Mouse (Mus musculus) heart, embryonic 11.5 days (tissue): ENCODE measurements at regions not wholly inside any gene's neighbourhood (a gene's known extent, or its start where the extent isn't known, plus 50 kb on each side); places are given as distances from the start of the nearest gene placed in this dataset.
A peak's percentile ranks its signal among the peaks of the same experiment; 100 is the strongest.

Source experiments
- ATAC-seq: fragments of 200-750 bp; cut with Nextera tagmentation; replicated peaks from 2 replicates; pipeline ENCODE4 v1.8.0; 2017; ENCODE audit warnings: moderate library complexity; ENCODE audit not compliant: insufficient number of reproducible peaks, low FRiP score, low TSS enrichment
- H3K27ac ChIP-seq: fragments of 300-500 bp; sonication (generic); 2 replicates; pipeline ENCODE4 v1.5.1; 2014; ENCODE audit warnings: mild to moderate bottlenecking, low read depth, low read length
- H3K27me3 ChIP-seq: fragments of 300-500 bp; sonication (generic); 2 replicates; pipeline ENCODE4 v1.6.1; 2014; ENCODE audit warnings: mild to moderate bottlenecking, low read length, mixed read lengths; ENCODE audit not compliant: control insufficient read depth, insufficient read depth
- H3K36me3 ChIP-seq: fragments of 300-500 bp; sonication (generic); 2 replicates; pipeline ENCODE4 v1.6.1; 2014; ENCODE audit warnings: mild to moderate bottlenecking, low read length, moderate library complexity, mixed read lengths; ENCODE audit not compliant: control insufficient read depth, insufficient read depth
- H3K4me1 ChIP-seq: fragments of 300-500 bp; sonication (generic); 2 replicates; pipeline ENCODE4 v1.6.1; 2014; ENCODE audit warnings: low read length; ENCODE audit not compliant: control insufficient read depth, insufficient read depth
- H3K4me2 ChIP-seq: fragments of 300-500 bp; sonication (generic); 2 replicates; pipeline ENCODE4 v1.6.1; 2014; ENCODE audit warnings: mild to moderate bottlenecking, moderate library complexity
- H3K4me3 ChIP-seq: fragments of 300-500 bp; sonication (generic); 2 replicates; pipeline ENCODE4 v1.5.1; 2014; ENCODE audit warnings: low read depth, low read length
- H3K9ac ChIP-seq: fragments of 300-500 bp; sonication (generic); 2 replicates; pipeline ENCODE4 v1.6.1; 2014; ENCODE audit warnings: mild to moderate bottlenecking, low read depth, low read length, moderate library complexity
- H3K9me3 ChIP-seq: fragments of 300-500 bp; sonication (generic); replicated peaks from 2 replicates; pipeline ENCODE4 v1.6.1; 2016; ENCODE audit warnings: low read length; ENCODE audit not compliant: control insufficient read depth
- WGBS: fragments of 180-500 bp; shearing (Covaris S2); extraction: QIAGEN DNeasy Blood & Tissue Kit; methylation state at CpG from one replicate; pipeline ENCODE4 v1.1.7; 2014; ENCODE audit not compliant: insufficient replicate concordance; 5-methylcytosine and 5-hydroxymethylcytosine counted together

DNA sequence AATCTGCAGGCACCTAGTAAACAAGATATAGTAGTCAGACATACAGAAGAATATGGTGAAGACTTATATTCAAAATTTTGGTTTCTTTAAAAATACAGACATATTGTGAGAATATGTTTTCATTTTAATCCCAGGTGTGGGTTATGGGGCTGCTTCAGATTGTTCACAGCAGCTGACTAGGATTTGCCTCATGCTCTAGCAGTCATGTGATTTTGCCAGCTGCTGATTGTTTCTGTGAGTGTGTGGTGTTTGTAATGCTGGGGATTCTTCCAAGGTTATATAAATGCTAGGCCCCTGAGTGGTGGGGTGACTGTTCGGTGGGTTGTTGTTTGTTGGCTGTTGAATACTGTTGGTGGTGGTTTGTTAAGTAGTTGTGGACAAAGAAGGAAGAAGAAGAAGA is 97.9 kb upstream of the Rbms1 start:
- Histone ChIP-seq H3K4me1 (peaks cover 12% of the 10 kb centered on the region), H3K27ac (no peak overlapping the region), H3K27me3 (no peaks in the 10 kb centered on the region), H3K4me2 (no peak overlapping the region), H3K9ac (no peak overlapping the region), H3K9me3 (no peaks in the 10 kb centered on the region), H3K36me3 (no peaks in the 10 kb centered on the region), H3K4me3 (no peak overlapping the region)
- no peak for ATAC-seq
- 93% methylated on average over 1 of the region's 1 CpGs for WGBS

DNA sequence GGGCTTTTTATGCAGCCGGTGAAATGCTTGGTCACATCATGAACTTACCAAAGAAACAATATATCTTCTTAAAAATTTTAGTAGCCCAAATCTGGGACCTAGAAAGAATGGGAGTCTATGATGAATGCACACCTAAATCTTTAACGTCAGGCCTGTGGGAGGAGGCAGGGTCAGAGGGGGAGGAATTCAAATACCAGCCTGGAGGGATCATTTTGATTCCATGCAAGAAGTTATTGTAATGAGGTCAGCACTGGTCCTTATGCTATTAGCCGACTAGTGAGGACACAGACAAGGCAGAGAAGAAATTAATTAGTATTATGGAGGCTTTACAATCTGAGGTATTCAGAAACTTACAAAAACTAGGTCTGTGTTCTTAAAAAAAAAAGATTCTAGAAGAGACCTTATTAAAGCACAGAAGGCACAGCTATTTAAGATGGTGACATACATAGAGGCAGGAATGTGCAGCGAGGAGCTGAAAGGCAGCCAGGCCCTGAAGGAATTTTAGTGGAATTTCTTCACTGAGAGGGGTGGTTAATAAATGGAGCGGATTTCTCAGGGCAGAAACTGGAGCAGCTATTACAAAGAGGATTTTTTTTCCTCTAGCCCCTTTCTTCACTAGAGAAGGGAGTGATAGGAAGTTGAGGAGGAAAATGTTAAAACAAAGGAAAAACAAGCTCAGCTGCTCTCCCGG is 95.7 kb upstream of the Rbms1 start:
- Histone ChIP-seq H3K36me3 (no peaks in the 10 kb centered on the region), H3K4me1 (peaks cover 12% of the 10 kb centered on the region), H3K9me3 (no peaks in the 10 kb centered on the region), H3K4me2 (no peak overlapping the region), H3K9ac (no peak overlapping the region), H3K27ac (no peak overlapping the region), H3K4me3 (no peak overlapping the region), H3K27me3 (no peaks in the 10 kb centered on the region)
- WGBS = 31% methylated on average over 6 of the region's 6 CpGs
- no peak for ATAC-seq

DNA sequence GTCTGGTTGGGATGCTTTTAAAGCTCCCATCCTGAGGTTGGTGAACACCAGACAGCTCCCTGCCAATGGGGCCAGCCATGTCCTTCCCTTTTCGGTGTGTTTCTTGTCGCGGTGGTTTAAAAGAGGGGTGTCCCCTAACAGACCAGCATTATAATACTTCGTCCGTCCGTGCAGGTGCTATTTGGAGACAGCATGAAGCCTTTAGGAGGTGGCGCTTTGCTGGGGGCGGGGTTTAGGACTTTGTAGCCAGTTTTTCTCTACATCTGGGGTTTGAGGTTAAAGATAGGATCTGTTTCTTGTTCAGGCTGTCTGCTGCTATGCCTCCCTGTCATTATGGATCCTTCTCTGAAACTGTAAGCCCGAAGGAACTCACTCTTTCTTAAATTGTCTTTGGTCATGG is 89.3 kb upstream of the Rbms1 start:
- WGBS = 66% methylated on average over 9 of the region's 9 CpGs
- no peak overlapping the region for H3K4me2 ChIP-seq
- ATAC-seq = no peak
- H3K27ac ChIP-seq = no peak overlapping the region
- no peak overlapping the region for H3K9ac ChIP-seq
- no peaks in the 10 kb centered on the region for H3K4me1 ChIP-seq
- no peak overlapping the region for H3K4me3 ChIP-seq
- H3K36me3 ChIP-seq = no peaks in the 10 kb centered on the region
- no peaks in the 10 kb centered on the region for H3K9me3 ChIP-seq
- H3K27me3 ChIP-seq = no peaks in the 10 kb centered on the region

DNA sequence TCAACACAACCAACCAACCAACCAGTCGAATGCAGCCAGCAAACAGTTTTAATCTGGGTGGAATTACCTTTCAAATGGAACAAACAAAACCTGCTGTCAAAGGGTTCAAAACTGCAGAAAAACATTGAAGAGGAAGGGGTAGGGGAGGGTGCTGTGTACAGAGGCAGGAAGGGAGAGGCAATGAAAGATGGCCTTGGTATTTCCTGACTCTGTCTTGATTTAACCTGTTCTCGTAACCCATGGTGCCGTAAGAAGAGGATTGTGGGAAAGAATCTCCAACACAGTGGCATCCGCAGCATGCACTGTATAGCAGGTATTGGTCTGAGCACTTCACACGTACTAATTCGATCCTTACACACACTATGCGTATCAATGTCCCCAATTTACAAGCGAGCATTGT is 88.8 kb upstream of the Rbms1 start:
- H3K9me3 ChIP-seq = no peaks in the 10 kb centered on the region
- no peak for ATAC-seq

DNA sequence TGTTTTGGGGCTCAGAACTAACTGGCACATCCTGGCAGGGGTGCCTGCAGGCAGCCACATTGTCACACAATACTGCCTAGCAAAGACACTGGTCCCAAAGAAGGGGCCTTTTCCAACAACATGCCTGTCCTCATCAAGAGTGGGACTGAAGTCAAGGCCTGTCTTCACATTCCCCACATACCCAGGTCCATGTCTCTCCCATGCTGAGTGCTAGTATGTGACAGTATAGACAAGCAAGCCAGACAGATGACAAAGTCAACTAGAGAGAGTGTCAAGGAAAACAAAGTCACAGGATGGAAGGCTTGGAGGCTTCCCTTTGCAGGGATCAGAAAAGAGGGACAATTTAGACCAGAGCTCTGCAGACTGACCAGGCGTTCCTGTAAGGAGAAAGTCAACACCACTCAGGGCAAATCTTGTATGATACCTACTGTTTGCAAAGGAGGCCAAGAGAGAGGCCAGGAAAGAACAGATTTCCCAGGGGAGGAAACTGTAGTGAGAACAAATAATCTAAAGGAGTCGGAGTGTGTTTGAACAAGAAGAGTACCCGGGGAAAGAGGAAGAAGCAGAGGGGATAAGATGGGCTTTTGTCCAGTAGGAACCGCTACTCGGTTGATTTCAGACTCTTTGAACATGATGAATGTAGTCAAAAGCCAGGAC is 83.2 kb upstream of the Rbms1 start:
- H3K4me1 ChIP-seq = peaks cover 5% of the 10 kb centered on the region; the same call in 1 of the 2 replicates
- ATAC-seq = 0 out of 2 replicates have a peak, but pooled peaks have one; percentile 35
- no peak overlapping the region for H3K4me2 ChIP-seq
- H3K9ac ChIP-seq = no peak overlapping the region
- 61% methylated on average over 5 of the region's 5 CpGs for WGBS
- no peaks in the 10 kb centered on the region for H3K9me3 ChIP-seq
- H3K36me3 ChIP-seq = no peaks in the 10 kb centered on the region
- H3K27me3 ChIP-seq = no peaks in the 10 kb centered on the region
- no peak overlapping the region for H3K4me3 ChIP-seq
- 0 out of 2 replicates have a peak overlapping the region, but pooled peaks have one; percentile 10 for H3K27ac ChIP-seq

More for the DNA sequence above, 88.8 kb upstream of the Rbms1 start:
- 86% methylated on average over 8 of the region's 8 CpGs for WGBS
- Histone ChIP-seq H3K4me3 (no peak overlapping the region), H3K4me1 (no peaks in the 10 kb centered on the region), H3K36me3 (no peaks in the 10 kb centered on the region), H3K27me3 (no peaks in the 10 kb centered on the region), H3K4me2 (no peak overlapping the region), H3K27ac (no peak overlapping the region), H3K9ac (no peak overlapping the region)

DNA sequence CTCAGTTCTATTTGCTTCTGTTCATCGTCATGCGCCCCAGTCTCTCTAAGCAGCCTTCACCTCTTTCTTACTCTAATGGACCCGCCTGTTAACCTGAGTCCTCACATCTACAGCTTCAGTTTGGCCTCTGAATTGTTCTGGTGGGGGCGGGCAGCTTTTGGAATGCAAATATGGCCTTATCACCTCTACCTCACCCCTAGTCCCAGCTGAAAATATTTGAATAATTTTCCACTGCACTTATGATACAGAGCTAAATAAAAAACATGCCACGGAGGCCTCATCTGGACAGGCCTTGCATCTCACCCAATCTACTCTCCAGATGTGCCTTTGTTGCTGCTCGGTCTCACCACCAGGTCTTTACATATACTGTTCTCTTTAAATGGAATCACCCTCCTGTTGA is 82.5 kb upstream of the Rbms1 start:
- H3K4me2 ChIP-seq = no peak overlapping the region; the same call in 1 of the 2 replicates
- H3K9me3 ChIP-seq = no peaks in the 10 kb centered on the region
- no peak overlapping the region for H3K9ac ChIP-seq
- no peaks in the 10 kb centered on the region for H3K36me3 ChIP-seq
- no peak for ATAC-seq
- 62% methylated on average over 6 of the region's 6 CpGs for WGBS
- no peaks in the 10 kb centered on the region for H3K27me3 ChIP-seq
- peaks cover 5% of the 10 kb centered on the region; the same call in 1 of the 2 replicates for H3K4me1 ChIP-seq
- no peak overlapping the region for H3K4me3 ChIP-seq
- H3K27ac ChIP-seq = no peak overlapping the region

DNA sequence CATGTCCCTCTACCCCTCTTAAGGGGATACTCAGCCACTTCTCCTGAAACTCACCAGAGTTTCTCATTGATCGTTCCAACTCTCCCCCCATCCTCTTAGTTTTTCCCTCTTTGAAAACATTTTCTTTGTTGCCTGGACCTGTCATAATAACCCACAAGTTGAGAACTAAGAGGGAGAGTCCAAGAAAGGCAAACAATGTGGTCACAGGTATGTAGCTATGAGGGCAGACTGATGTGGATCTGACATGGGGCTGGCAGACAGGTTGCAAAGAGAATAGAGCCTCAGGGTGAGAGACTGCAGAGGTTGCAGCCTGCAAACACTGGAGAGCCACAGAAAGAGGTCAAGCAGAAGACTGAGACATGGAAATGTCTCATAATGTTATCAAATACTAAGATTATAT is 69.9 kb upstream of the Rbms1 start:
- no peaks in the 10 kb centered on the region for H3K27me3 ChIP-seq
- WGBS = 91% methylated on average over 1 of the region's 1 CpGs
- no peak overlapping the region for H3K4me2 ChIP-seq

DNA sequence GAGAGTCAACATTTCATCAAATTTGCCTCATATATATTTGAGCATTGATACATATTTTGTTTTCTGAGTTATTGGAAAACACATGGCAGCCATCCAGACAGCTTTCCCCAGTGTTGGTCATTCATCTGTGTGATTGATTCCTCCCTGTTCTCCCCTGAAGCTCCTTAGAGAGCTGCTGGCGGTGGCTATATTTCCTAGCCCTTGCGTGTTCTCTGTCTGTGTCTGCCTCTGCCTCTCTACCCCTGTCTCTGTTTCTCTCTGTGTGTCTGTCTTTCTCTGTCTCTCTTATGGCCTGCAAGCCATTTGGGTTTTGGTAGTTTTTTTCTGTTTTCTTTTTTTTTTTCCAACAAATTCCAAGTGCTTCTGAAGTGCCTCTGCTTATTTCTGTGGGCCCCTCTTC is 66.7 kb upstream of the Rbms1 start:
- H3K4me1 ChIP-seq = no peaks in the 10 kb centered on the region
- no peak overlapping the region for H3K27ac ChIP-seq
- 98% methylated on average over 2 of the region's 2 CpGs for WGBS
- no peak overlapping the region for H3K9ac ChIP-seq
- H3K27me3 ChIP-seq = no peaks in the 10 kb centered on the region; the same call in 1 of the 2 replicates
- no peaks in the 10 kb centered on the region for H3K36me3 ChIP-seq
- no peak overlapping the region for H3K4me2 ChIP-seq
- H3K9me3 ChIP-seq = no peaks in the 10 kb centered on the region
- no peak overlapping the region for H3K4me3 ChIP-seq
- no peak for ATAC-seq

More for the DNA sequence above, 69.9 kb upstream of the Rbms1 start:
- Histone ChIP-seq H3K9me3 (no peaks in the 10 kb centered on the region), H3K9ac (no peak overlapping the region), H3K27ac (no peak overlapping the region), H3K4me3 (no peak overlapping the region), H3K36me3 (no peaks in the 10 kb centered on the region), H3K4me1 (no peaks in the 10 kb centered on the region)
- no peak for ATAC-seq

DNA sequence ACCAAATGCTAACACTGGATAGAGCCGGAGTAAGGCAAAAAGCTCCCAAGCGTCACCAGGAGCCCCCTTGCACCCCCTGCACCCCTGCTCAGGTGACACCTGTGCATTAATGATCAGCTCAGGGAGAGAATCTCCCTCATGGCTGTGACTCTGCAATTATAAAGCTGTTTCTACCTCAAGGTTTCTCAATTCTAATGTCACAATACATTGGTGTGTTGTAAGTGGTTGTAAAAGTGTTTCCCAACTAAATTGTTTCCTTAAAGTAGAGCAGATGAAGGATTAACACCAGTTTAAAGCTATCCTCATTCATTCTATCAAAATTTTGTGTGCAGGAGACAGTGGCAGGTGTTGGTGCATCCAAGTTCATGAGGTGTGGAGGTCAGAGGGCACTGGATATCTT is 65.6 kb upstream of the Rbms1 start:
- no peaks in the 10 kb centered on the region; the same call in 1 of the 2 replicates for H3K27me3 ChIP-seq
- WGBS = 71% methylated on average over 2 of the region's 2 CpGs
- H3K4me2 ChIP-seq = no peak overlapping the region
- no peak overlapping the region for H3K27ac ChIP-seq
- H3K4me1 ChIP-seq = no peaks in the 10 kb centered on the region
- H3K9me3 ChIP-seq = no peaks in the 10 kb centered on the region
- H3K4me3 ChIP-seq = no peak overlapping the region
- no peak for ATAC-seq
- no peaks in the 10 kb centered on the region for H3K36me3 ChIP-seq
- H3K9ac ChIP-seq = no peak overlapping the region
